Mouse (Mus musculus): ENCODE results near the gene Rnase2a.

DNA sequence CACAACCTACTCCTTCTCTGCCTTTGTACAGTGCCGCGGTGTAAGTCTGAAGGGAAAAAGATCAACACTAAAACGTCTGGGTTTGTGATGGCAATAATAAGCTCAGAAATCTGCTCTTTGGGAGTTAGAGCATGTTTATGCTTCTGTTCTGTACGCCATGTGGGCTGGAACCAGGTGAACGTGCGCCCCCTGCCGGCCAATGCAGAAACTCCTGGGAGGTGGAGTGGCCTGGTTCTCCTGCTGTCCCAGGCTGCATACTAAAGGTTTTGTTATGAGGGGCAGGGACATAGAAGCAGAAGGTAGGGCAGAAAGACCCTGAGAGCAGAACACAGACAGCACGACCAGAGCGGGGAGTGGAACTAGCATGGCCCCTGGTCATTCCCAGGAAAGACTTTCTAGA is 10.2 kb upstream of the Rnase2a start:
- TF ChIP-seq CTCF (IDR thresholded peaks at IDR 0.05; ENCODE audit: low read depth, low read length) (peak; percentile 89), EP300 (IDR thresholded peaks at IDR 0.05; ENCODE audit: insufficient read depth, low read depth, low read length) (no peak)
